Mouse (Mus musculus) hindbrain, postnatal 0 days (tissue): Measurements from ENCODE around the gene Gpd1l. TPM values are rescaled to one million over a fixed set of nuclear protein-coding genes. Genes with fewer than 3 reads are reported as not detected.

Source experiments
- ATAC-seq: fragments of 200-750 bp; cut with Nextera tagmentation; 2 replicates; pipeline ENCODE4 v1.8.0; 2017; ENCODE audit warnings: mild to moderate bottlenecking, moderate TSS enrichment, moderate library complexity
- DNase-seq: peaks from one replicate; pipeline ENCODE4 v3.0.0-alpha.2; 2015; ENCODE audit warnings: low spot score
- H3K27ac ChIP-seq: fragments of 300-500 bp; sonication (generic); 2 replicates; pipeline ENCODE4 v1.5.1; 2014; ENCODE audit warnings: mild to moderate bottlenecking
- H3K27me3 ChIP-seq: fragments of 300-500 bp; sonication (generic); 2 replicates; pipeline ENCODE4 v1.6.1; 2014; ENCODE audit warnings: low read length, mixed read lengths; ENCODE audit not compliant: insufficient read depth
- H3K36me3 ChIP-seq: fragments of 300-500 bp; sonication (generic); 2 replicates; pipeline ENCODE4 v1.6.1; 2014; ENCODE audit warnings: low read length, mixed read lengths; ENCODE audit not compliant: insufficient read depth
- H3K4me1 ChIP-seq: fragments of 300-500 bp; sonication (generic); 2 replicates; pipeline ENCODE4 v1.6.1; 2014; ENCODE audit warnings: antibody characterized with exemption, low read length, mixed read lengths; ENCODE audit not compliant: insufficient read depth
- H3K4me2 ChIP-seq: fragments of 300-500 bp; sonication (generic); 2 replicates; pipeline ENCODE4 v1.6.1; 2014; ENCODE audit warnings: low read depth, mild to moderate bottlenecking, low read length, moderate library complexity, mixed read lengths
- H3K4me3 ChIP-seq: fragments of 300-500 bp; sonication (generic); 2 replicates; pipeline ENCODE4 v1.5.1; 2014; ENCODE audit warnings: low read length
- H3K9ac ChIP-seq: fragments of 300-500 bp; sonication (generic); replicated peaks from 2 replicates; pipeline ENCODE4 v1.6.1; 2014; ENCODE audit warnings: mild to moderate bottlenecking, low read length, moderate library complexity, mixed read lengths
- H3K9me3 ChIP-seq: fragments of 300-500 bp; sonication (generic); 2 replicates; pipeline ENCODE4 v1.6.1; 2016; ENCODE audit warnings: low read length, mixed read lengths
- CTCF ChIP-seq: IDR thresholded peaks from 2 replicates; pipeline ENCODE4 v1.5.1; 2016; ENCODE audit warnings: antibody characterized with exemption, control low read depth, low read depth
- WGBS: fragments of 180-500 bp; shearing (Covaris S2); extraction: QIAGEN DNeasy Blood & Tissue Kit; methylation state at CpG from one replicate; pipeline ENCODE4 v1.1.7; 2014; 5-methylcytosine and 5-hydroxymethylcytosine counted together
- polyA plus RNA-seq: library from polyadenylated mRNA; unstranded; fragments of >200 nt; fragmentation: Nextera tagmentation; extraction: Ambion mirVana; gene quantifications from 2 replicates; pipeline ENCODE4 v1.2.1, GENCODE M21; 2015
- total RNA-seq: library from RNA; depleted of rRNA; stranded (reverse); fragments of >200 nt; gene quantifications from 2 replicates; pipeline ENCODE4 v1.2.3, GENCODE M21; 2014; rRNA removed

Gpd1l gene
- total and polyA plus RNA-seq, 2 experiments from 2014 or later: 40.9 to 75.9 TPM

DNA sequence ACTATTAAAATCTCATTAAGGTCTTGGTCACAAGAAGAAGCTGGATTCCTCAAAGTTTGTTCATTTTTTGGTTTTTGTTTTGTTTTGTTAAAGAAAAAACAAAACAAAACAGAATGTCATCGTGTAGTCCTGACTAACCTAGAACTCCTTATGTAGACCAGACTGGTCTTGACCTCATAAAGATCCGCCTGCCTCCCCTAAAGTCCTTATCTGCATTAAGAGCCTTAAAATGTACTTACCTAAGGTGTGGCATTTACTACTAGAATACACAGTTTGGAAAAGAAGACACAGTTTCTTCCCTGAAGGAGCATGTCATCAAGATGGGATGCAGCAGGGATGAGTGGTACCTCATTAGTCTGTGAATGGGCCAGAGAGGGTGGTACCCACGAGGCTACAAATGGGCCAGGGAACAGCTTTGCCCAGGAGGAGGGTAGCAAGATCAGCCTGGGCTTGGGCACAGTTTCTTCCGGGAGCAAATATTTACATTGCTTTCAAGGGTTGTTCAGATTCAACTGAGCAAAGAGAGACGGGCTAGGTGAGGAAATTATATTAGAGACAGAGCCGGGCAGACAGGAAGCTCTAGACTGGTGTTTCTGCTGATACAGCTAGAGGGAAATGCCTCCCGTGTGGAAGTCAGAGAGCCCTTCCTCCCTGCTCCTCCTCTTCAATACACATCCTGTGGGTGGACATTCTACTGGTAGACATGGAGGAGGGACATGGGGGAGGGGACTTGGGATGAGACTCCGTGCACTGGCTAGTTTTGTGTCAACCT lies 82.2 kb downstream of the Gpd1l start:
- WGBS: 75% methylated on average over 8 of the region's 8 CpGs
- no peak for ATAC-seq

More for the DNA sequence above, 82.2 kb downstream of the Gpd1l start:
- Histone ChIP-seq H3K9me3 (no peaks in the 10 kb centered on the region), H3K27ac (no peak overlapping the region), H3K9ac (no peak overlapping the region), H3K4me3 (no peak overlapping the region), H3K27me3 (no peaks in the 10 kb centered on the region; the same call in 1 of the 2 replicates), H3K4me2 (no peak overlapping the region), H3K4me1 (no peaks in the 10 kb centered on the region; the same call in 1 of the 2 replicates), H3K36me3 (no peaks in the 10 kb centered on the region)
- TF ChIP-seq CTCF: no peak
- DNase-seq: no peak

Other genes with a start within 250 kb of the Gpd1l start
- 85.6 and 87.7 TPM in 2 replicates for gene Dync1li1, start 245.2 kb downstream of the Gpd1l start, total RNA-seq
- 144 and 145 TPM in 2 replicates for gene Dync1li1, start 245.2 kb downstream of the Gpd1l start, polyA plus RNA-seq
- gene Cmtm6, start 202.9 kb downstream of the Gpd1l start, total RNA-seq: 15.2 and 17.9 TPM in 2 replicates
- 23.9 and 24.8 TPM in 2 replicates for gene Cmtm6, start 202.9 kb downstream of the Gpd1l start, polyA plus RNA-seq
- 14.3 and 21.1 TPM in 2 replicates for gene Cmtm7, start 152.1 kb downstream of the Gpd1l start, total RNA-seq
- gene Cmtm7, start 152.1 kb downstream of the Gpd1l start, polyA plus RNA-seq: 10.2 and 11.8 TPM in 2 replicates
- gene Cmtm8, start 89.8 kb downstream of the Gpd1l start, total RNA-seq: 5.9 and 7.1 TPM in 2 replicates
- gene Cmtm8, start 89.8 kb downstream of the Gpd1l start, polyA plus RNA-seq: 6.6 and 7.3 TPM in 2 replicates
- gene Osbpl10, start 44.6 kb upstream of the Gpd1l start, total RNA-seq: 18.2 and 22.5 TPM in 2 replicates
- 3.0 and 3.3 TPM in 2 replicates for gene Osbpl10, start 44.6 kb upstream of the Gpd1l start, polyA plus RNA-seq
- gene Rps27rt, start 48.8 kb upstream of the Gpd1l start, total RNA-seq: 32.8 and 182 TPM in 2 replicates
- 281 and 288 TPM in 2 replicates for gene Rps27rt, start 48.8 kb upstream of the Gpd1l start, polyA plus RNA-seq